Mouse (Mus musculus) testis, postnatal 10 days (tissue): Measurements from ENCODE around the gene Kcng4.

Experiments
- DNase-seq: peaks from one replicate; pipeline ENCODE4 v3.0.0; 2021; ENCODE audit warnings: low spot score

The Kcng4 gene

GRCm38 (mm10) chr8:119615096-119615495 is 20.4 kb downstream of the Kcng4 start:
- no peak for DNase-seq

- DNase-seq = no peak
Measured at GRCm38 (mm10) chr8:119612471-119612870, 23.0 kb downstream of the Kcng4 start, which contains the start of gene Adad2. Gene Adad2 (plus strand): TSS chr8:119612747.

GRCm38 (mm10) chr8:119606224-119606623 is 29.3 kb downstream of the Kcng4 start:
- no peak for DNase-seq

- peak; percentile 96 for DNase-seq
Measured at GRCm38 (mm10) chr8:119604996-119605395, 30.5 kb downstream of the Kcng4 start, which contains the start of gene Taf1c. Gene Taf1c (minus strand): TSS chr8:119605222.

GRCm38 (mm10) chr8:119604398-119604803 is 31.1 kb downstream of the Kcng4 start:
- DNase-seq = no peak

GRCm38 (mm10) chr8:119603771-119604170 is 31.7 kb downstream of the Kcng4 start:
- no peak for DNase-seq

GRCm38 (mm10) chr8:119591456-119591855 is 44.0 kb downstream of the Kcng4 start:
- no peak for DNase-seq

- DNase-seq = no peak
Measured at GRCm38 (mm10) chr8:119590348-119590747, 45.1 kb downstream of the Kcng4 start.

GRCm38 (mm10) chr8:119588844-119589243 is 46.6 kb downstream of the Kcng4 start:
- DNase-seq = peak; percentile 56

- no peak for DNase-seq
Measured at GRCm38 (mm10) chr8:119588321-119588720, 47.2 kb downstream of the Kcng4 start.

- no peak for DNase-seq
Measured at GRCm38 (mm10) chr8:119585901-119586300, 49.6 kb downstream of the Kcng4 start.

- DNase-seq = no peak
Measured at GRCm38 (mm10) chr8:119580441-119581161, 54.9 kb downstream of the Kcng4 start.

GRCm38 (mm10) chr8:119579096-119579495 is 56.4 kb downstream of the Kcng4 start:
- DNase-seq = no peak

GRCm38 (mm10) chr8:119575366-119575726 is 60.1 kb downstream of the Kcng4 start:
- no peak for DNase-seq

GRCm38 (mm10) chr8:119574437-119575365 is 60.8 kb downstream of the Kcng4 start, which contains the start of the genes Hsdl1 and Dnaaf1:
Gene Hsdl1 (minus strand): TSS chr8:119575183.
Gene Dnaaf1 (plus strand): TSS chr8:119575235.
- peak; percentile 99 for DNase-seq
